Mouse (Mus musculus): ENCODE results near the gene Tbc1d22a. TPM values are rescaled to one million over a fixed set of nuclear protein-coding genes. Genes with fewer than 3 reads are reported as not detected.

Gene Tbc1d22a
- polyA plus RNA-seq, 1 experiment, result 54.8 TPM

GRCm38 (mm10) chr15:86434241-86434640 is 220.0 kb downstream of the Tbc1d22a start:
- Histone ChIP-seq H3K27ac (ENCODE audit: insufficient read depth, low read depth, low read length) (no peak overlapping the region), H3K36me3 (ENCODE audit: control insufficient read depth, insufficient read depth, low read length) (no peaks in the 10 kb centered on the region), H3K4me3 (ENCODE audit: low read depth, low read length) (no peak overlapping the region), H3K27me3 (ENCODE audit: control insufficient read depth, insufficient read depth, low read length) (no peaks in the 10 kb centered on the region), H3K4me1 (ENCODE audit: control insufficient read depth, insufficient read depth, insufficient read length, low read length) (0 out of 2 replicates have a peak, but pooled peaks cover 2% of the 10 kb centered on the region)
- WGBS, result 95% methylated on average over 3 of the region's 3 CpGs
- no peak for TF ChIP-seq CTCF (IDR thresholded peaks at IDR 0.05; ENCODE audit: extremely low read depth, insufficient read length, insufficient replicate concordance, low read depth, low read length)
- TF ChIP-seq POLR2A (IDR thresholded peaks at IDR 0.05; ENCODE audit: low read depth, low read length), result no peak

- H3K4me1 ChIP-seq (ENCODE audit: control insufficient read depth, insufficient read depth, insufficient read length, low read length), result 0 out of 2 replicates have a peak, but pooled peaks cover 3% of the 10 kb centered on the region
- 93% methylated on average over 2 of the region's 2 CpGs for WGBS
- H3K4me3 ChIP-seq (ENCODE audit: low read depth, low read length), result no peak overlapping the region
- H3K27me3 ChIP-seq (ENCODE audit: control insufficient read depth, insufficient read depth, low read length), result no peaks in the 10 kb centered on the region
- no peak for TF ChIP-seq POLR2A (IDR thresholded peaks at IDR 0.05; ENCODE audit: low read depth, low read length)
- TF ChIP-seq CTCF (IDR thresholded peaks at IDR 0.05; ENCODE audit: extremely low read depth, insufficient read length, insufficient replicate concordance, low read depth, low read length), result no peak
- no peaks in the 10 kb centered on the region for H3K36me3 ChIP-seq (ENCODE audit: control insufficient read depth, insufficient read depth, low read length)
- H3K27ac ChIP-seq (ENCODE audit: insufficient read depth, low read depth, low read length), result no peak overlapping the region
Measured at GRCm38 (mm10) chr15:86437346-86437745, 223.1 kb downstream of the Tbc1d22a start.

- Histone ChIP-seq H3K36me3 (ENCODE audit: control insufficient read depth, insufficient read depth, low read length) (no peaks in the 10 kb centered on the region), H3K27ac (ENCODE audit: insufficient read depth, low read depth, low read length) (no peak overlapping the region), H3K4me1 (ENCODE audit: control insufficient read depth, insufficient read depth, insufficient read length, low read length) (0 out of 2 replicates have a peak, but pooled peaks cover 3% of the 10 kb centered on the region), H3K27me3 (ENCODE audit: control insufficient read depth, insufficient read depth, low read length) (no peaks in the 10 kb centered on the region), H3K4me3 (ENCODE audit: low read depth, low read length) (no peak overlapping the region)
- TF ChIP-seq CTCF (IDR thresholded peaks at IDR 0.05; ENCODE audit: extremely low read depth, insufficient read length, insufficient replicate concordance, low read depth, low read length), result no peak
- no peak for TF ChIP-seq POLR2A (IDR thresholded peaks at IDR 0.05; ENCODE audit: low read depth, low read length)
- WGBS, result 51% methylated on average over 15 of the region's 15 CpGs
Measured at GRCm38 (mm10) chr15:86439015-86439796, 224.9 kb downstream of the Tbc1d22a start.

GRCm38 (mm10) chr15:86444271-86444670 is 230.0 kb downstream of the Tbc1d22a start:
- 87% methylated on average over 2 of the region's 2 CpGs for WGBS
- Histone ChIP-seq H3K27me3 (ENCODE audit: control insufficient read depth, insufficient read depth, low read length) (no peaks in the 10 kb centered on the region), H3K4me3 (ENCODE audit: low read depth, low read length) (no peak overlapping the region), H3K36me3 (ENCODE audit: control insufficient read depth, insufficient read depth, low read length) (no peaks in the 10 kb centered on the region), H3K27ac (ENCODE audit: insufficient read depth, low read depth, low read length) (no peak overlapping the region), H3K4me1 (ENCODE audit: control insufficient read depth, insufficient read depth, insufficient read length, low read length) (peaks cover 2% of the 10 kb centered on the region; the same call in 1 of the 2 replicates)
- no peak for TF ChIP-seq POLR2A (IDR thresholded peaks at IDR 0.05; ENCODE audit: low read depth, low read length)
- TF ChIP-seq CTCF (IDR thresholded peaks at IDR 0.05; ENCODE audit: extremely low read depth, insufficient read length, insufficient replicate concordance, low read depth, low read length), result no peak

- no peak overlapping the region for H3K4me3 ChIP-seq (ENCODE audit: low read depth, low read length)
- H3K27ac ChIP-seq (ENCODE audit: insufficient read depth, low read depth, low read length), result no peak overlapping the region
- H3K36me3 ChIP-seq (ENCODE audit: control insufficient read depth, insufficient read depth, low read length), result 0 out of 2 replicates have a peak, but pooled peaks cover 2% of the 10 kb centered on the region
- H3K4me1 ChIP-seq (ENCODE audit: control insufficient read depth, insufficient read depth, insufficient read length, low read length), result peaks cover 12% of the 10 kb centered on the region; the same call in 1 of the 2 replicates
- TF ChIP-seq CTCF (IDR thresholded peaks at IDR 0.05; ENCODE audit: extremely low read depth, insufficient read length, insufficient replicate concordance, low read depth, low read length) (no peak), POLR2A (IDR thresholded peaks at IDR 0.05; ENCODE audit: low read depth, low read length) (no peak)
- no peaks in the 10 kb centered on the region for H3K27me3 ChIP-seq (ENCODE audit: control insufficient read depth, insufficient read depth, low read length)
Measured at GRCm38 (mm10) chr15:86446064-86446463, 231.8 kb downstream of the Tbc1d22a start.

GRCm38 (mm10) chr15:86447251-86447650 is 233.0 kb downstream of the Tbc1d22a start:
- Histone ChIP-seq H3K4me3 (ENCODE audit: low read depth, low read length) (no peak overlapping the region), H3K27me3 (ENCODE audit: control insufficient read depth, insufficient read depth, low read length) (no peaks in the 10 kb centered on the region), H3K27ac (ENCODE audit: insufficient read depth, low read depth, low read length) (no peak overlapping the region), H3K4me1 (ENCODE audit: control insufficient read depth, insufficient read depth, insufficient read length, low read length) (peaks cover 12% of the 10 kb centered on the region; the same call in 1 of the 2 replicates), H3K36me3 (ENCODE audit: control insufficient read depth, insufficient read depth, low read length) (0 out of 2 replicates have a peak, but pooled peaks cover 2% of the 10 kb centered on the region)
- 93% methylated on average over 7 of the region's 7 CpGs for WGBS
- no peak for TF ChIP-seq CTCF (IDR thresholded peaks at IDR 0.05; ENCODE audit: extremely low read depth, insufficient read length, insufficient replicate concordance, low read depth, low read length)
- no peak for TF ChIP-seq POLR2A (IDR thresholded peaks at IDR 0.05; ENCODE audit: low read depth, low read length)

GRCm38 (mm10) chr15:86449236-86449635 is 235.0 kb downstream of the Tbc1d22a start:
- Histone ChIP-seq H3K36me3 (ENCODE audit: control insufficient read depth, insufficient read depth, low read length) (0 out of 2 replicates have a peak, but pooled peaks cover 2% of the 10 kb centered on the region), H3K4me1 (ENCODE audit: control insufficient read depth, insufficient read depth, insufficient read length, low read length) (peaks cover 15% of the 10 kb centered on the region; the same call in 1 of the 2 replicates), H3K4me3 (ENCODE audit: low read depth, low read length) (no peak overlapping the region), H3K27me3 (ENCODE audit: control insufficient read depth, insufficient read depth, low read length) (no peaks in the 10 kb centered on the region), H3K27ac (ENCODE audit: insufficient read depth, low read depth, low read length) (no peak overlapping the region)
- WGBS, result 93% methylated on average over 5 of the region's 5 CpGs
- TF ChIP-seq CTCF (IDR thresholded peaks at IDR 0.05; ENCODE audit: extremely low read depth, insufficient read length, insufficient replicate concordance, low read depth, low read length), result no peak
- TF ChIP-seq POLR2A (IDR thresholded peaks at IDR 0.05; ENCODE audit: low read depth, low read length), result 0 out of 2 replicates have a peak, but pooled peaks have one; percentile 13
